Mouse (Mus musculus) liver, adult 2 months (tissue): ENCODE data around the gene Srm.

Source experiments
- CTCF ChIP-seq: fragments of 200-500 bp; IDR thresholded peaks from 2 replicates; pipeline ENCODE4 v1.5.1; 2011; ENCODE audit warnings: low read depth, low read length, control low read depth
- POLR2A ChIP-seq: fragments of 200-500 bp; IDR thresholded peaks from 2 replicates; pipeline ENCODE4 v1.6.1; 2011; ENCODE audit warnings: low read length, control low read depth; ENCODE audit not compliant: insufficient read depth; ENCODE audit errors: extremely low read depth

- no peak for TF ChIP-seq POLR2A
- no peak for TF ChIP-seq CTCF
These were observed 33.7 kb downstream of the Srm start for GRCm38 (mm10) chr4:148625010-148625409.
